Mouse (Mus musculus) olfactory bulb, adult 2 months (tissue): ENCODE data around the gene Prr36. TPM values are rescaled to one million over a fixed set of nuclear protein-coding genes. Genes with fewer than 3 reads are reported as not detected.

ENCODE experiments used
- H3K27ac ChIP-seq: fragments of 200-500 bp; 2 replicates; pipeline ENCODE4 v1.5.1; 2012; ENCODE audit warnings: low read depth, low read length; ENCODE audit not compliant: insufficient read depth
- H3K4me1 ChIP-seq: fragments of 200-500 bp; 2 replicates; pipeline ENCODE4 v1.6.1; 2012; ENCODE audit warnings: low read length; ENCODE audit not compliant: control insufficient read depth, insufficient read depth
- H3K4me3 ChIP-seq: fragments of 200-500 bp; 2 replicates; pipeline ENCODE4 v1.5.1; 2012; ENCODE audit warnings: mild to moderate bottlenecking, low read depth, low read length, moderate library complexity; ENCODE audit not compliant: insufficient read depth
- CTCF ChIP-seq: fragments of 200-500 bp; IDR thresholded peaks from 2 replicates; pipeline ENCODE4 v1.5.1; 2012; ENCODE audit warnings: low read depth, mild to moderate bottlenecking, low read length, moderate library complexity; ENCODE audit not compliant: insufficient read depth
- POLR2A ChIP-seq: fragments of 200-500 bp; IDR thresholded peaks from 2 replicates; pipeline ENCODE4 v1.6.1; 2012; ENCODE audit warnings: mild to moderate bottlenecking, low read depth, low read length, moderate library complexity; ENCODE audit not compliant: insufficient read depth
- WGBS: fragments of 180-500 bp; shearing (Covaris S2); methylation state at CpG from one replicate; pipeline ENCODE4 v1.1.7; 2018; 5-methylcytosine and 5-hydroxymethylcytosine counted together
- polyA plus RNA-seq: library from polyadenylated mRNA; stranded (reverse); fragments of >200 nt; gene quantifications from 2 replicates; pipeline ENCODE4 v1.2.4, GENCODE M21; 2012; ENCODE audit warnings: low replicate concordance; ENCODE audit not compliant: missing spikeins, insufficient read depth, insufficient read length

The Prr36 gene
- polyA plus RNA-seq, 1 experiment, result not detected

DNA sequence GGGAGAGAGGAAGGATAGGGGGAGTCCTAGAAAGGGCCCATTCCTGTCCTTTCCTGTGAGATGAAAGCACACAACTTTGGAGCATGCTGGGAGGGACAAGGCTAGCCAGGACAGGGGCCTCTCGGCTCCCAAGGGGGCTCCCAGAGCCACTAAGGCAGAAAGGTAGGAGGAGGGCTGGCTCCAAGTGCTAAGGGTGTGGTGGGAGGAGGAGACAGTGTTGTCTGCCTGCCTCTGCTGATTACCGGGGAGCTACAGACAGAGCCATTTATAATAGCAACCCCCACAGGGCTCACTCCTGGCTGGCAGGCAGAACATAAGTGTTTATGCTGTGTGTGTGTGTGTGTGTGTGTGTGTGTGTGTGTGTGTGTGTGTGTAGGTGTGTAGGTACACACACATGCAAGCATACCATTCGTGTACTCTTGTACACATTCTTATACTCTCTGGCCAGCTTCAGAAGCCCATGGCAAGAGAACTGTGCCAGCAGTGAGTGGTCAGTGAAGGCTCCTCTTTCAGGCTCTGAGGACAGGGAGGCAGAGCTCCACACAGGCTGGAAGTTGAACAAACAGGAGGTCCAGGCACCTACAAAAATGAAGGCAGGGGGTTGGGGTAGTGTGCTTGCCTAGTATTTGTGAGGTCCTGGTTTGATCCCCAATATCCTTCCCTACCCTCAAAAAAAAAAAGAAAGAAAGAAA is 28.1 kb downstream of the Prr36 start:
- Histone ChIP-seq H3K27ac (peak overlapping the region; percentile 46), H3K4me1 (peaks cover 21% of the 10 kb centered on the region), H3K4me3 (no peak overlapping the region)
- WGBS, result 14% methylated on average over 3 of the region's 3 CpGs
- no peak for TF ChIP-seq CTCF
- no peak for TF ChIP-seq POLR2A

- H3K4me3 ChIP-seq, result no peak overlapping the region
- TF ChIP-seq CTCF (no peak), POLR2A (no peak)
Measured at GRCm38 (mm10) chr8:4188605-4189004, 28.7 kb downstream of the Prr36 start.

DNA sequence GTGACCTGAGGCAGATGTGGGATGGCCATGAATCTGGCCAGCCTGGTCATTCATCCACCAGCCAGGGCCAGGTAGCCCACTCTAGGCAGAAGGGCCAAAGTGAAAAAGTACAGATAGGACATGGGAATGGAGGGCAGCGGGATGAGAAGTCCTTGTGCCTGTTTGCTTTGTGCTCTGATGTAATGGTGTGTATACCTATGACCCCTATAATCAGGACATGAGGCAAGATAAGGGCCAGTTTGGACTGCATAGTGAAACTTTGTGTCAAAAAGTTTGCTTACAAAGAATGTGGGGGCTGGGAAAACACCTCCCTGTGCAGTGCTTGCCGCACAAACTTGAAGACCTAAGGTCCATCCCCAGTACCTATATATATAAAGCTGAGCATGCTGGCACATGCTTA is 31.1 kb downstream of the Prr36 start:
- Histone ChIP-seq H3K4me1 (peaks cover 6% of the 10 kb centered on the region), H3K4me3 (no peak overlapping the region), H3K27ac (no peak overlapping the region)
- no peak for TF ChIP-seq CTCF
- no peak for TF ChIP-seq POLR2A
- 94% methylated on average over 2 of the region's 2 CpGs for WGBS

More at GRCm38 (mm10) chr8:4188605-4189004, 28.7 kb downstream of the Prr36 start:
- H3K27ac ChIP-seq, result peak overlapping the region; percentile 46
- peaks cover 21% of the 10 kb centered on the region for H3K4me1 ChIP-seq

GRCm38 (mm10) chr8:4183409-4183808 is 33.9 kb downstream of the Prr36 start:
- TF ChIP-seq POLR2A, result no peak
- TF ChIP-seq CTCF, result no peak
- Histone ChIP-seq H3K27ac (no peak overlapping the region), H3K4me1 (no peaks in the 10 kb centered on the region), H3K4me3 (no peak overlapping the region)
- WGBS, result 90% methylated on average over 8 of the region's 8 CpGs

DNA sequence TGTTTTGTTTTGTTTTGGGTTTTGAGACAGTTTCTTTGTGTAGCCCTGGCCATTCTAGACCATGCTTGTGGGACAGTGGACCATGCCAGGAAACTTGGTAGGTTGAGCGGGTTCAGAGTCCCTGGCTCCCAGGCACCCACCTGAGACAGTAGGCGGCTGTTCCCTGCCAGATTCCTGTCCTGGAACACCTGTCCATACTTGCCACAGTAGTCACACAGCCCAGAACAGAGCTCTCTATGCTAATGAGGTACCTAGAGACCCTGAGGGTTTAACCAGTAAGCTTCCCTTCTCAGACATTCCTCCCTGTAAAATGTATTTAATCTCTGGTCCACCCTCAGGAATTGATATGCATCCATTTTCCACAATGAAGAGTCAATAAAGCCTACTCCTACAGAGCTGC is 43.2 kb downstream of the Prr36 start:
- peaks cover 10% of the 10 kb centered on the region; the same call in 1 of the 2 replicates for H3K4me1 ChIP-seq
- no peak overlapping the region for H3K4me3 ChIP-seq
- TF ChIP-seq CTCF (no peak), POLR2A (no peak)
- no peak overlapping the region for H3K27ac ChIP-seq
- WGBS, result 83% methylated on average over 2 of the region's 2 CpGs

- no peak overlapping the region for H3K4me3 ChIP-seq
- no peak overlapping the region for H3K27ac ChIP-seq
- TF ChIP-seq POLR2A (no peak), CTCF (no peak)
- 73% methylated on average over 3 of the region's 3 CpGs for WGBS
- peaks cover 19% of the 10 kb centered on the region for H3K4me1 ChIP-seq
Measured at GRCm38 (mm10) chr8:4172486-4172885, 44.8 kb downstream of the Prr36 start.

DNA sequence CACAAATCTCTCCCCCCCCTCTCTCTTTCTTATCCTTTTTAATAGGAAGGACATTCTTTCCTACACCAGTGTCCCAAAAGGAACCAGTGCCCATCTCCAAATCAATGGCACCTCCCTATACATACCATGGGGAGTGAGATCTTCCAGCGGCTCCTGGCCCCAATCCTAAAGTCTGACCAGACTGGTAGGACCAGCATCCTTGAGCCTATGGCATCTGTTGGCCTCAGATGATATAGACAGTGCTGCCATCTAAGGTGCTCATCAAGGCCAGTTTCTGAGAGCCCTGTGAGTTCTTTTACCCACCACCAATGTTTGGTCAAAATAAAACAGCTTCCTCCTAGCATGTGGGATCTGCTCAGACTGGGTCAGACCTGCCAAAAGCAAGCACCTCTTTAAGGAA is 49.3 kb downstream of the Prr36 start:
- H3K27ac ChIP-seq, result no peak overlapping the region
- H3K4me1 ChIP-seq, result peaks cover 20% of the 10 kb centered on the region
- no peak for TF ChIP-seq POLR2A
- H3K4me3 ChIP-seq, result no peak overlapping the region
- 69% methylated on average over 1 of the region's 1 CpGs for WGBS

- Histone ChIP-seq H3K27ac (peak overlapping the region; percentile 70; the same call in 1 of the 2 replicates), H3K4me1 (peaks cover 20% of the 10 kb centered on the region), H3K4me3 (peak overlapping the region; percentile 98)
- no peak for TF ChIP-seq CTCF
- TF ChIP-seq POLR2A, result no peak
- 4% methylated on average over 10 of the region's 10 CpGs for WGBS
Measured at GRCm38 (mm10) chr8:4166881-4167525, 50.3 kb downstream of the Prr36 start.
